Comparison of ENCODE assay signal across 8 mouse cellular contexts in genomic region chrX:99853261-99853741, GRCm38 (mm10). TPM values are rescaled to one million over a fixed set of nuclear protein-coding genes. Genes with fewer than 3 reads are reported as not detected.
DNase-seq lines count a peak whose midpoint lies in the region; ATAC-seq lines count a peak whose summit lies in the region.

No protein-coding gene starts in this region.

- peak; percentile 26 for DNase-seq in WW6 (ENCODE audit: low read depth, low spot score)
- peak; percentile 66 to 79 for DNase-seq in cerebellum, postnatal 14 days
- DNase-seq in gastrocnemius, adult 8-10 months (ENCODE audit: low spot score in 2 of 2): peak; percentile 52 to 70
- peak; percentile 3 to 40 for DNase-seq in left cerebral cortex, postnatal 14 days (ENCODE audit: low spot score in 2 of 2)
- peak; percentile 21 for DNase-seq in right cerebral cortex, postnatal 25 days
- DNase-seq in urinary bladder, postnatal 36 days (ENCODE audit: low spot score in 2 of 2): peak; percentile 55 to 73

- intact Hi-C loops in left cerebral cortex, postnatal 14 days (cut with DNase I): loop anchor here (2.0 kb wide), 1 partner anchor 124 kb away; no protein-coding TSS in a partner anchor

- H3K4me1 ChIP-seq in hindbrain, embryonic 15.5 days (replicated peaks): no peaks in the 10 kb centered on the region
- peaks cover 7% of the 10 kb centered on the region for H3K4me1 ChIP-seq in megakaryocyte, embryonic 14.5 days

- no peaks in the 10 kb centered on the region for H3K36me3 ChIP-seq in hindbrain, embryonic 15.5 days
- H3K36me3 ChIP-seq in megakaryocyte, embryonic 14.5 days (replicated peaks; ENCODE audit: low read length): no peaks in the 10 kb centered on the region

- H3K4me3 ChIP-seq in hindbrain, embryonic 15.5 days: peak overlapping the region; percentile 28
- H3K4me3 ChIP-seq in megakaryocyte, embryonic 14.5 days (replicated peaks): peak overlapping the region; percentile 88

- peak overlapping the region; percentile 50 for H3K4me2 ChIP-seq in hindbrain, embryonic 15.5 days

- peak overlapping the region; percentile 16; the same call in 1 of the 2 replicates for H3K9ac ChIP-seq in hindbrain, embryonic 15.5 days

- no peak overlapping the region for H3K27ac ChIP-seq in hindbrain, embryonic 15.5 days (replicated peaks)

- peaks cover 6% of the 10 kb centered on the region; the same call in 1 of the 2 replicates for H3K27me3 ChIP-seq in hindbrain, embryonic 15.5 days
- peaks cover 42% of the 10 kb centered on the region for H3K27me3 ChIP-seq in megakaryocyte, embryonic 14.5 days (replicated peaks)

- no peaks in the 10 kb centered on the region for H3K9me3 ChIP-seq in hindbrain, embryonic 15.5 days
- H3K9me3 ChIP-seq in megakaryocyte, embryonic 14.5 days: no peaks in the 10 kb centered on the region

- WGBS in hindbrain, embryonic 15.5 days: 23% methylated on average over 24 of the region's 35 CpGs

- peak; percentile 74; the same call in 1 of the 2 replicates for ATAC-seq in hindbrain, embryonic 15.5 days (ENCODE audit: low FRiP score, low read depth)

RNA-seq across cellular contexts. Expression of gene Tmem28, which starts 32.5 kb away (rescaled TPM):
- total RNA-seq in gastrocnemius, adult 8-10 months (2022): under 1 TPM in 3 of 4 experiments, not detected in 1; 0.05 to 0.19 (median 0.07) TPM
- polyA plus RNA-seq in hindbrain, embryonic 15.5 days (2015; fragmentation: Nextera tagmentation; extraction: Ambion mirVana): 1.8 and 2.1 TPM in 2 replicates
- 10 to 100 TPM; 16.5 to 18.5 TPM for total RNA-seq in left cerebral cortex, postnatal 14 days (2021)
- not detected in 2 replicates for polyA plus RNA-seq in megakaryocyte, embryonic 14.5 days (2012; ENCODE audit: insufficient read depth, low replicate concordance)

Comparison
In these comparisons a context has a peak if more than half of its experiments do, and no peak if none do; other contexts are left out.
1. DNase-seq: peak in every context shown above with its lines; median percentile 72 in cerebellum, postnatal 14 days; 64 in urinary bladder, postnatal 36 days; 61 in gastrocnemius, adult 8-10 months; 26 in WW6; 22 in left cerebral cortex, postnatal 14 days; 21 in right cerebral cortex, postnatal 25 days.
2. RNA of gene Tmem28, which starts 32.5 kb away (total RNA-seq): 16.5 to 18.5 TPM in left cerebral cortex, postnatal 14 days; 0.05 to 0.19 TPM in gastrocnemius, adult 8-10 months; every median in the first group is over 10 times any median in the second.